Mouse (Mus musculus) heart, postnatal 4 days (tissue): ENCODE measurements at regions not wholly inside any gene's neighbourhood (a gene's known extent, or its start where the extent isn't known, plus 50 kb on each side); places are given as distances from the start of the nearest gene placed in this dataset.
A peak's percentile ranks its signal among the peaks of the same experiment; 100 is the strongest.

Experiments
- DNase-seq: peaks from one replicate; pipeline ENCODE4 v3.0.0; 2021

DNA sequence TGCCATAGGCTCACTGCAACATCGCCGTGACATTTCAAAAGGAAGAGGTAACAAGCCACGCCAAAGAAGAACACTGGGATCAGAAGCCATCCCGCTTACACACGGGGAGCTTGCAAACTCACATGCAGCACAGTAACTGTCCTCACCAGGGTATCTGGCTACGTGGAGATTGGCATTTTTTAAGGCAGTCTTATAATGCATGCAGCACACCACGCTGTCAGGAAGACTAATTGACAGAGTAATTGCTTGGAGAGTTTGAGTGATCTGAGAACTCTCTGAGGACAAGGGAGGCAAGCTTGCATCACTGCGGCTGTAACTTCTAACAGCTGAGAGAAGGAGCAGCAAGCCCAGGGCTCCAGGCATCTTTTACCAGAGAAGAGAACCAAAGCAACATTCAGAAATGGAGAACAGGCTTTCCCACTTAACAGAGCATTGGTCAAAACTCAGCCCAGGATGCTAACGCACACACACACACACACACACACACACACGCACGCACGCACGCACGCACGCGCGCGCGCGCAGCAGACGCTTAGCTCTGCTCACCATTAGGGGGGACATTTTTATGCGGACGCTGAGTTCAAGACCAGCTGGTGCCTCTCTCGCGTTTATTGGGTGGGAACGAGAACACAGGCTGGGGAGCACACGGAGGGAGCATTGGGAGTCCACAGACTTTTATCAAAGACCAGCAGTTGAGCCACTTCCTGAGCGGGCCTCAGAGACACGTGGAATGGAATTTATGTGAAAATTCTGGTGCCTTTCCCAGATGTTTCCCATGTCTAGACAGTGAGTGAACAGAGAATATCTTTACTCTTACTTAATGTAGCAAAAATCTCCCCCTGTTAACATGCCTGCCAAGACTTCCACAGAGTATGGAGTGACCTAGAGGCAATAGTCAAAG is 66.6 kb downstream of the 1700129C05Rik start:
- peak; percentile 54 for DNase-seq

GRCm38 (mm10) chr14:59072323-59073039 is 70.2 kb downstream of the 1700129C05Rik start:
- DNase-seq, result no peak

DNA sequence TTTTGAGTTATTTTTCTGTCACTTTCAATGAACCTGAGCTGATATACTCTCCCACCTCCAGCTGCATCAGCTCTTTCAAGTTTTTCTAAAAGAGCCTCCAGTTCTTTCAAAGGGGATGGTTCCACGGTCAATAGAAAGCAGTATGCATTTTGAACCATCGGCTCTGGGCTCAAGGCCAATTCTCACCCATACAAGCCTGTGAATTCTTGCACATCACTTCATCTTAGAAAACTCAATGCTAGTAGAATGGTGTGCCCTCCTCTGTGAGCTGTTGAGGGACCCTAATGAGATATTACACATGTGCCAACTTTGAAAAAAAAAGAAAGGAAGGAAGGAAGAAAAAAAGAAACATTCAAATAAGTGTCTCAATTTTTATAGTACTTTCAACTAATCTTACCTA is 72.6 kb downstream of the 1700129C05Rik start:
- DNase-seq, result no peak

DNA sequence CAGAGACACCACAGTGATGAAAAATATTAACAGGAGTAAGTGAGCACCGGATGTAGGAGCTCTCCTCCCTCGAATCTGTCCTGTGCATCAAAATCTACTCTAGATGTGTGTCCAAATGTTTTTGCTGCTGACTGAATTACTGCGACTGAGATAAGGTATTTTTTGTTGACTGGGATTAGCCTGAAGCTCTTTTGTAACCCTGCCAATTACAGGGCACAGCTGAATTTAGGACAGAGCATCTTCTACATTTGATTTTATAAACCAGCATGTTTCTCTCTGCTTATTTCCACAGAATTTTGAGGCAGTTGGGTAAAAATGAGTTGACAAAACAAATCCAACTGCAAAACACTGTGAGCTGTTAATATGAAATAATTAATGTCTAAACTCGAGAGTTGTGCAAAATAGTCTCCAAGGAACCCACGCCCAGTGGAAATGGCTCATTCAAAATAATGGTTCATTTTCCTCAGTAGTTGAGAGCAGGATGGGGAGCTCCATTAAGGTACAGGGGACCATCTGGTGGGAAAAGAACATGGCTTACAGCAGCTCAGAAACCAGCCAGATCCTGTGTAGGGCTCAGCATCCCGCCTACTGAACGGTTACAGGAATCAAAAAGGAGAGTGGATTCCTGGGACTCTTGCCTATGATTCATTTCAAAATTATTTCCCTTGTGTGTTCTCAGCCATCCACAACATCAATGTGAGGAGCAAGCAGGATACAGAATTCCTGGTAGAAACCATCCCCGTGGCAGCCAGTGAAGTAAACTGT is 76.1 kb downstream of the 1700129C05Rik start:
- no peak for DNase-seq

GRCm38 (mm10) chr14:59063221-59063620 is 79.5 kb downstream of the 1700129C05Rik start:
- DNase-seq, result no peak

- DNase-seq, result no peak
Observed at GRCm38 (mm10) chr14:59056832-59057231, 85.9 kb downstream of the 1700129C05Rik start.

- no peak for DNase-seq
Observed at GRCm38 (mm10) chr14:59055283-59055682, 87.4 kb downstream of the 1700129C05Rik start.

- DNase-seq, result no peak
Observed at GRCm38 (mm10) chr14:59052421-59052820, 90.3 kb downstream of the 1700129C05Rik start.

DNA sequence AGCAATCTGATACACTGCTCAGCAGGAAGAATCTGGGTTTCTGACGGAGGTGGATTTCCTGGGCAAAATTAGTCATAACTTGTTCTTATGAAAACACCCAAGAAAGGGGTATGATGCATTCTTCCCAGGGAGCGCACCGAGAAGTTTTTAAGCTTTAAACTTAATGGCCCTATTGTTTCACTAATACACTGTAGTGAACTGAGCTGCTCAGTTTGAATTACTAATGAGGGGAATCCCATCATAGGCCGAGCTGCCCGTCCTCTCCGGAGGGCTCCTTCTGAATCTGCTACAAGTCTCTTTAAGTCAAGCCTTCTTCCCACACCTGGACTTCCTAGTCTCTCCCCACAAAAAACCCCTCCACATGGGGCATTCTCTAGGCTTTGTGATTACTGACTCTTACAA is 91.2 kb downstream of the 1700129C05Rik start:
- no peak for DNase-seq

- DNase-seq, result no peak
Observed at GRCm38 (mm10) chr14:59045687-59046086, 97.0 kb downstream of the 1700129C05Rik start.

DNA sequence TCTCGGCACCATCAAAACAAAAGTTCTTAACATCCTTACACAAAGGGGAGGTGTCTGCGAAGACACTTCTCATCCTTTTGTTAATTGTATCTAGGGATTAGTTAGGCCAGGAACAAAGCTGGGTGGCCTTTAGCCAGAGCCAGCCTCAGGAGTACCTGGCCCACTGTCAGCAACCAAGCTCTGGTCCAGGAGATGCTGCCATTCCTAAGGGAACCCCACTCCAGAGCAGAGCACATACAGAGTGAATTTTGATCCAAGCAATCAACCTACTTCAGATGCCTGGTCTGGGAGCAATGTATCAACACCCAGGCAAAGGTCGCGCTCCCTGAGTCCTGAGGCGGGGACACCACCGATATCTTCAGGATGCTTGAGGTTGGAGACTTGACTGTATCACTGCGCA is 97.5 kb downstream of the 1700129C05Rik start:
- DNase-seq, result no peak

- DNase-seq, result no peak
Observed at GRCm38 (mm10) chr14:59042152-59042551, 100.5 kb downstream of the 1700129C05Rik start.

- DNase-seq, result peak; percentile 35
Observed at GRCm38 (mm10) chr14:59025757-59026156, 116.9 kb downstream of the 1700129C05Rik start.

- no peak for DNase-seq
Observed at GRCm38 (mm10) chr14:59009534-59009933, 133.2 kb downstream of the 1700129C05Rik start.

DNA sequence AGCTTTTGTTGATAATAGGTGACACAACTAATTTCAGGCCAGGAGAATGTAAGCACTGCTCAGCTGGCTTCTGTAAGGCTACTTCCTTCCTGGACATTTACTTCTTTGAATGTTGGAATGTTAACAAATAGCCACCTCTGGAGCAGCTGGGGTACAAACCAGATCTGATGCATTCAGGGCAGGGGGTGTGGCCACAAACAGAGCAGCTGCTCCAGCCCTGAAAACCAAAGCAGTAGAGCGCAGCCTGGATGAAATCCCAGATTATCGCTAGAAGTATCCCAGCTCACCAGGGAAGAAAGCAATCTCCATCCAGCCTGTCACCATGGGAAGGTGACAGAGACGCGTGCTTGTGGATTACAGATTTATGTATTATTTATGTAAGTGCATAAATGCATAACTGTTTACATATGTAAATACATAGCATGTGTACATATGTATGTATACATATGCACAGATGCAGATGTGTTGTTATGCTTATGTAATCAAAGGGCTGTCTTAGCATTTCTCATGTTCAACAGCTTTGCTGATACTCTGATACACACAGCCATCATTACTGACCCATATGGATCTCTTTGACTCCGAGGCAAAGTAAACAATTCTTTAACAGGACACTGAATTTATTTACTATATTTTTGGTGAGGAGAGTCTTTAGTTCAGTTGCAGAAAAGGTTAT is 143.5 kb downstream of the 1700129C05Rik start:
- peak; percentile 24 for DNase-seq

DNA sequence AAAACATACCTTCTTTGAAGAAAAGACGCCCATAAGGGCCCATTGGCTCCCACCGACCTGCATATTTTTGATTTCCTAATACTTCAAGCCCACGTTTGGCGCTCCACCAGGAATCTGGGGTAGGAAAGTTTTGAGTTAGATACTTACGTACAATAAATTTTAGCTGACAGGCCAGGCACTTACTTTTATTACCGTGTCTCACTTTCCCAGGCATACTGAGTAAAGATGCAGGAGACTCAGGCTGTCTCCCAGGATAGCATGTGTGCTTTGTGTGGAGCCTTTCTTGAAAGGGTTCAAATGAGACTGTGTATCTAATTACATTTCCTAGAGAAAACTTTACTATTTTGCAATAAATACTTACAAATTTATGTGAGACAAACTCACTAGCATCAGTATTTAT is 147.7 kb downstream of the 1700129C05Rik start:
- DNase-seq, result no peak

GRCm38 (mm10) chr14:58989644-58990217 is 153.0 kb downstream of the 1700129C05Rik start:
- no peak for DNase-seq

- DNase-seq, result no peak
Observed at GRCm38 (mm10) chr14:58987688-58988087, 155.0 kb downstream of the 1700129C05Rik start.

DNA sequence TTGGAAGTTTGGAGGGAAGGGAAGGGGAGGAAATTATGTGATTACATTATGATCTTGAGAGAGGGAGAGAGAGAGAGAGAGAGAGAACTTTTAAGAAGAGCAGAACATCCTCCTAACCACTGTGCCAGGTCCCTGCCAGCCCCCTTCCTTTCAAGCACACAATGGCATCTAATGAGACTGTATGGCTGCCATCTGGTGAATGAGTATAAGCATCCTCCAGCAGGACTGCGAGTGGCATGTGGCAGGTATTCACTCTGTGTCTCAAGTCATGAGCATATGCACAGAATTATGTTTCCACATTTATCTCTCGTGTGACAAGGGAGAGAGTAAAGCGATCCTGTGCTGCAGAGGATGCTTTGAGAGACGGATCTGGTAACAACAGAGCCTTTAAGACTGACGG is 156.9 kb downstream of the 1700129C05Rik start:
- no peak for DNase-seq

GRCm38 (mm10) chr14:58976791-58977190 is 165.9 kb downstream of the 1700129C05Rik start:
- no peak for DNase-seq

- DNase-seq, result no peak
Observed at GRCm38 (mm10) chr14:58969248-58969647, 173.4 kb downstream of the 1700129C05Rik start.

- no peak for DNase-seq
Observed at GRCm38 (mm10) chr14:58967975-58968374, 174.7 kb downstream of the 1700129C05Rik start.
